Mouse (Mus musculus) thymus, adult 2 months (tissue): ENCODE results near the gene Imp3.

Experiments used
- CTCF ChIP-seq: fragments of 200-500 bp; IDR thresholded peaks from 2 replicates; pipeline ENCODE4 v1.5.1; 2012; ENCODE audit warnings: mild to moderate bottlenecking, control low read depth, low read length, moderate library complexity, borderline replicate concordance; ENCODE audit not compliant: control insufficient read depth, poor library complexity, insufficient read depth; ENCODE audit errors: extremely low read depth
- POLR2A ChIP-seq: fragments of 200-500 bp; IDR thresholded peaks from 2 replicates; pipeline ENCODE4 v1.6.1; 2012; ENCODE audit warnings: mild to moderate bottlenecking, low read length, control low read depth, moderate library complexity; ENCODE audit not compliant: control insufficient read depth, poor library complexity, insufficient read depth; ENCODE audit errors: extremely low read depth

GRCm38 (mm10) chr9:56891517-56892011 is 45.7 kb upstream of the Imp3 start:
- peak; percentile 52; the same call in 1 of the 2 replicates for TF ChIP-seq CTCF
- no peak for TF ChIP-seq POLR2A
